Mouse (Mus musculus) neural tube, embryonic 13.5 days (tissue): ENCODE results near the gene Ascl3. TPM values are rescaled to one million over a fixed set of nuclear protein-coding genes. Genes with fewer than 3 reads are reported as not detected.

Experiments used
- ATAC-seq: fragments of 200-750 bp; cut with Nextera tagmentation; 2 replicates; pipeline ENCODE4 v1.8.0; 2017; ENCODE audit warnings: low read depth, mild to moderate bottlenecking, moderate TSS enrichment, moderate library complexity
- H3K27ac ChIP-seq: fragments of 300-500 bp; sonication (generic); replicated peaks from 2 replicates; pipeline ENCODE4 v1.5.1; 2015; ENCODE audit warnings: moderate library complexity, mild to moderate bottlenecking, inconsistent platforms
- H3K27me3 ChIP-seq: fragments of 300-500 bp; sonication (generic); 2 replicates; pipeline ENCODE4 v1.6.1; 2015; ENCODE audit warnings: mild to moderate bottlenecking, inconsistent platforms
- H3K36me3 ChIP-seq: fragments of 300-500 bp; sonication (generic); 2 replicates; pipeline ENCODE4 v1.6.1; 2015; ENCODE audit warnings: mild to moderate bottlenecking, inconsistent platforms
- H3K4me1 ChIP-seq: fragments of 300-500 bp; sonication (generic); replicated peaks from 2 replicates; pipeline ENCODE4 v1.6.1; 2015; ENCODE audit warnings: inconsistent platforms
- H3K4me2 ChIP-seq: fragments of 300-500 bp; sonication (generic); 2 replicates; pipeline ENCODE4 v1.6.1; 2015; ENCODE audit warnings: inconsistent platforms, mild to moderate bottlenecking, moderate library complexity
- H3K4me3 ChIP-seq: fragments of 300-500 bp; sonication (generic); 2 replicates; pipeline ENCODE4 v1.5.1; 2015; ENCODE audit warnings: mild to moderate bottlenecking, inconsistent platforms
- H3K9ac ChIP-seq: fragments of 300-500 bp; sonication (generic); 2 replicates; pipeline ENCODE4 v1.6.1; 2015; ENCODE audit warnings: moderate library complexity, mild to moderate bottlenecking, inconsistent platforms
- H3K9me3 ChIP-seq: fragments of 300-500 bp; sonication (generic); 2 replicates; pipeline ENCODE4 v1.6.1; 2016; ENCODE audit warnings: inconsistent platforms
- WGBS: fragments of 180-500 bp; shearing (Covaris S2); methylation state at CpG from one replicate; pipeline ENCODE4 v1.1.7; 2015; 5-methylcytosine and 5-hydroxymethylcytosine counted together
- polyA plus RNA-seq: library from polyadenylated mRNA; unstranded; fragments of >200 nt; fragmentation: Nextera tagmentation; extraction: Ambion mirVana; gene quantifications from 2 replicates; pipeline ENCODE4 v1.2.1, GENCODE M21; 2015

Ascl3 gene
- polyA plus RNA-seq, 1 experiment from 2014 or later, result 0.29 TPM

DNA sequence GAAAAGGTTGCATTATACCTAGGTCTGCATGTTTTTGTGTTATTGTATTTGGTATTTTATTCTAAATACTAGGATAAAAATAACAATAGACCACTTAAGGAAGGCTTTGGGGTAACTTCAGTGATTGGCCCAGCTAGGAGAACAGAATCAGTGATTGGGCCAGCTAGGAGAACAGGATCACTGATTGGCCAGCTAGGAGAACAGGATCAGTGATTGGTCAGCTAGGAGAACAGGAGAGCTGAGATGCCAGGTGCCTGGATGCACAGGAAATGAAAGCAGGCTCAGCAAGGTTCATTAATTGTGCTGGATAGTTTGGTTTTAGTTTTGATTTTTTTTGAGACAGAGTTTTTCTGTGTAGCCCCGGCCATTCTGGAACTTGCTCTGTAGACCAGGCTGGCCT is 50.6 kb downstream of the Ascl3 start:
- ATAC-seq, result no peak
- H3K4me2 ChIP-seq, result no peak overlapping the region

DNA sequence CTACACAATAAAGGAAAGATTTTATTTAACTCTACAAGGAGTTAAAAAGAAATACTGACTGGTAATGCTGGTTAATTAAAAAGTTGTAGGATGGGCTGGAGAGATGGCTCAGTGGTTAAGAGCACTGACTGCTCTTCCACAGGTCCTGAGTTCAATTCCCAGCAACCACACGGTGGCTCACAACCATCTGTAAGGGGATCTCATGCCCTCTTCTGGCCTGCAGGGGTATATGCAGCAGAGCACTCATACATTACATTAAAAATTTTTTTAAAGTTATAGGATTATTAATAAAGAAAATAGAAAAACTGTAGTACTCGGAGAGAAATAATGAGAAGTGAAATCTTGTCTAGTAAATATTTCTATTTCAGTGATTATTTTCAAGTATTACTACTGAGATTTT is 51.2 kb downstream of the Ascl3 start:
- Histone ChIP-seq H3K27me3 (no peaks in the 10 kb centered on the region), H3K4me1 (no peaks in the 10 kb centered on the region), H3K36me3 (no peaks in the 10 kb centered on the region), H3K4me3 (no peak overlapping the region), H3K27ac (no peak overlapping the region), H3K4me2 (no peak overlapping the region), H3K9me3 (no peaks in the 10 kb centered on the region), H3K9ac (no peak overlapping the region)
- 82% methylated on average over 2 of the region's 2 CpGs for WGBS
- no peak for ATAC-seq

More for the DNA sequence above, 50.6 kb downstream of the Ascl3 start:
- no peaks in the 10 kb centered on the region for H3K4me1 ChIP-seq
- WGBS, result 92% methylated on average over 1 of the region's 1 CpGs
- H3K9ac ChIP-seq, result no peak overlapping the region
- H3K36me3 ChIP-seq, result no peaks in the 10 kb centered on the region
- no peak overlapping the region for H3K4me3 ChIP-seq
- no peak overlapping the region for H3K27ac ChIP-seq
- H3K27me3 ChIP-seq, result no peaks in the 10 kb centered on the region
- no peaks in the 10 kb centered on the region for H3K9me3 ChIP-seq

Other genes starting within 250 kb of the Ascl3 start
- gene Trim66, start 223.6 kb downstream of the Ascl3 start, polyA plus RNA-seq, result 0.11 and 0.26 TPM in 2 replicates
- 80.7 and 91.7 TPM in 2 replicates for gene Rpl27a, start 212.6 kb downstream of the Ascl3 start, polyA plus RNA-seq
- gene St5, start 28.1 kb downstream of the Ascl3 start, polyA plus RNA-seq, result 30.0 and 35.5 TPM in 2 replicates
- gene Akip1, start 28.0 kb downstream of the Ascl3 start, polyA plus RNA-seq, result 12.2 and 14.0 TPM in 2 replicates
- 0.17 TPM in 1 of 2 replicates, not detected in the other for gene BC051019, start 7.9 kb downstream of the Ascl3 start, polyA plus RNA-seq
- 106 and 119 TPM in 2 replicates for gene Tmem9b, start 21.1 kb upstream of the Ascl3 start, polyA plus RNA-seq
- 4.7 and 5.0 TPM in 2 replicates for gene Nrip3, start 50.3 kb upstream of the Ascl3 start, polyA plus RNA-seq
- gene Scube2, start 134.0 kb upstream of the Ascl3 start, polyA plus RNA-seq, result 4.4 and 4.6 TPM in 2 replicates
- 42.2 and 42.5 TPM in 2 replicates for gene Dennd5a, start 228.7 kb upstream of the Ascl3 start, polyA plus RNA-seq